9 mouse cellular contexts compared by ENCODE assay signal in the genomic region with DNA sequence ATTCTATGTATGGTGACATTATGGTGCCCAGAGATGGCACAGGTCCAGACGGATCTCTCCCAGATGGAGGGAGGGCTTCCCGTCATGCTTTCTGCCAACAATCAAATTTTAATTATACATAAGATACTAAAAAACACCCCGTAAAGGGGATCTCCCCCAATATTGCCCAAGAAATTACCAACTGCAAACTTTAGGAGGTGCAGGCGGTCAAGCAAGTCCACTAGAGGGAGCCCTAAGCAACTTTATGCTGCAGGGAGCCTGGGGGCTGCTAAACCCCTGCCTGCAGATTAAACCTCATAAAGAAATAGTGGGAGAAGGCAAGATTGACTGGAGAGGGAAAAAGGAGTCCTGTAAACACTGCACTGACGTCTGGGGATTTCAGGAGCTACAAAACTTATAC. TPM values are rescaled to one million over a fixed set of nuclear protein-coding genes. Genes with fewer than 3 reads are reported as not detected.
DNase-seq lines count a peak whose midpoint lies in the region; ATAC-seq and TF ChIP-seq lines count a peak whose summit lies in the region.
"Had no signal": no experiment of that assay in that cellular context is flagged by ENCODE, and none has a peak within 500 bp of the region (broad histone marks: within the 10 kb centered on the region; RNA-seq: fewer than 3 reads in every experiment).

No protein-coding gene starts in this region.

- no peak for TF ChIP-seq EP300 in stomach, postnatal 0 days (optimal IDR thresholded peaks at IDR 0.05)

- H3K79me2 ChIP-seq in liver, adult 2 months (ENCODE audit: control insufficient read depth, insufficient read depth, low read length), result no peaks in the 10 kb centered on the region

- no peak overlapping the region for H3K4me3 ChIP-seq in cerebellum, adult 2 months (replicated peaks; ENCODE audit: insufficient read depth, low read depth, low read length)
- no peak overlapping the region for H3K4me3 ChIP-seq in liver, adult 2 months (ENCODE audit: insufficient read depth, low read depth, low read length)
- no peak overlapping the region for H3K4me3 ChIP-seq in liver, embryonic 12.5 days
- H3K4me3 ChIP-seq in bone marrow macrophage, adult 2 months (ENCODE audit: insufficient read depth, low read length), result no peak overlapping the region
- no peak overlapping the region for H3K4me3 ChIP-seq in stomach, postnatal 0 days (ENCODE audit: low read depth, low read length)
- H3K4me3 ChIP-seq: myocyte had no signal

- no peak for TF ChIP-seq POLR2A in cerebellum, adult 2 months (IDR thresholded peaks at IDR 0.05; ENCODE audit: borderline replicate concordance, insufficient read depth, low read length)
- TF ChIP-seq POLR2A in liver, adult 2 months (IDR thresholded peaks at IDR 0.05; ENCODE audit: extremely low read depth, insufficient read depth, low read length), result no peak
- TF ChIP-seq POLR2A in bone marrow macrophage, adult 2 months (IDR thresholded peaks at IDR 0.05; ENCODE audit: borderline replicate concordance, low read depth, low read length), result no peak

- no peaks in the 10 kb centered on the region for H3K36me3 ChIP-seq in liver, adult 2 months (ENCODE audit: control insufficient read depth, insufficient read depth, low read length)
- H3K36me3 ChIP-seq in liver, embryonic 12.5 days, result no peaks in the 10 kb centered on the region
- no peaks in the 10 kb centered on the region for H3K36me3 ChIP-seq in stomach, postnatal 0 days (ENCODE audit: control insufficient read depth, insufficient read depth, low read length)

- no peaks in the 10 kb centered on the region for H3K4me1 ChIP-seq in cerebellum, adult 2 months (ENCODE audit: control insufficient read depth, insufficient read depth, low read length)
- no peaks in the 10 kb centered on the region for H3K4me1 ChIP-seq in liver, adult 2 months (ENCODE audit: control insufficient read depth, insufficient read depth, low read length)
- peaks cover 10% of the 10 kb centered on the region for H3K4me1 ChIP-seq in liver, embryonic 12.5 days
- peaks cover 21% of the 10 kb centered on the region for H3K4me1 ChIP-seq in bone marrow macrophage, adult 2 months (ENCODE audit: control insufficient read depth, insufficient read depth, low read length)
- H3K4me1 ChIP-seq in stomach, postnatal 0 days (replicated peaks; ENCODE audit: control insufficient read depth, insufficient read depth), result no peaks in the 10 kb centered on the region

- TF ChIP-seq CTCF in cerebellum, adult 2 months (IDR thresholded peaks at IDR 0.05; ENCODE audit: borderline replicate concordance, insufficient read depth, low read depth, low read length), result peak; percentile 71
- TF ChIP-seq CTCF in liver, adult 2 months (IDR thresholded peaks at IDR 0.05; ENCODE audit: low read depth, low read length), result peak; percentile 77
- peak; percentile 95 for TF ChIP-seq CTCF in bone marrow macrophage, adult 2 months (IDR thresholded peaks at IDR 0.05; ENCODE audit: low read depth, low read length)
- peak; percentile 86 for TF ChIP-seq CTCF in stomach, postnatal 0 days (IDR thresholded peaks at IDR 0.05; ENCODE audit: low read depth)

- no peak overlapping the region for H3K9ac ChIP-seq in liver, adult 2 months (ENCODE audit: low read depth, low read length)
- H3K9ac ChIP-seq in liver, embryonic 12.5 days, result no peak overlapping the region
- no peak overlapping the region for H3K9ac ChIP-seq in stomach, postnatal 0 days (ENCODE audit: low read length)

- DNase-seq in cerebellum, adult 2 months, result peak; percentile 44 to 47
- DNase-seq in cerebellum, adult 11-12 months, result no peak
- DNase-seq in liver, adult 2 months (ENCODE audit: extremely low read depth, low read depth, low spot score), result peak; percentile 17
- DNase-seq in forelimb bud, embryonic 11.5 days (ENCODE audit: low read depth, low spot score), result peak; percentile 74
- DNase-seq in lung, postnatal 10 days, result peak; percentile 72
- peak; percentile 53 for DNase-seq in stomach, postnatal 0 days (ENCODE audit: low spot score)

- no peak overlapping the region for H3K4me2 ChIP-seq in liver, embryonic 12.5 days
- H3K4me2 ChIP-seq in stomach, postnatal 0 days (replicated peaks; ENCODE audit: low read depth), result no peak overlapping the region

- WGBS in cerebellum, adult 2 months, result 4% methylated on average over 5 of the region's 5 CpGs
- 10% methylated on average over 5 of the region's 5 CpGs for WGBS in liver, adult 2 months
- 7% methylated on average over 5 of the region's 5 CpGs for WGBS in liver, embryonic 12.5 days (ENCODE audit: insufficient replicate concordance)
- WGBS in stomach, postnatal 0 days, result 10% methylated on average over 5 of the region's 5 CpGs

- no peak overlapping the region for H3K27ac ChIP-seq in cerebellum, adult 2 months (ENCODE audit: insufficient read depth, low read length)
- no peak overlapping the region for H3K27ac ChIP-seq in liver, adult 2 months (replicated peaks; ENCODE audit: insufficient read depth, low read depth, low read length)
- no peak overlapping the region for H3K27ac ChIP-seq in liver, embryonic 12.5 days
- H3K27ac ChIP-seq in bone marrow macrophage, adult 2 months (ENCODE audit: insufficient read depth, low read depth, low read length), result no peak overlapping the region
- no peak overlapping the region for H3K27ac ChIP-seq in stomach, postnatal 0 days (replicated peaks)

- H3K9me3 ChIP-seq in liver, embryonic 12.5 days (replicated peaks), result no peaks in the 10 kb centered on the region
- no peaks in the 10 kb centered on the region for H3K9me3 ChIP-seq in stomach, postnatal 0 days (ENCODE audit: control insufficient read depth, low read length)

- H3K27me3 ChIP-seq in cerebellum, adult 2 months (ENCODE audit: control insufficient read depth, insufficient read depth, low read length), result no peaks in the 10 kb centered on the region
- no peaks in the 10 kb centered on the region for H3K27me3 ChIP-seq in liver, adult 2 months (ENCODE audit: control insufficient read depth, insufficient read depth, low read length)
- peaks cover 13% of the 10 kb centered on the region for H3K27me3 ChIP-seq in liver, embryonic 12.5 days (replicated peaks)
- no peaks in the 10 kb centered on the region for H3K27me3 ChIP-seq in stomach, postnatal 0 days (ENCODE audit: control insufficient read depth, insufficient read depth, low read length)

- no peak for ATAC-seq in liver, embryonic 12.5 days
- ATAC-seq in stomach, postnatal 0 days (ENCODE audit: low FRiP score, low TSS enrichment), result no peak

RNA-seq across cellular contexts. Expression of gene Ccdc153, which starts 1.0 kb away (rescaled TPM):
- 3.7 and 7.0 TPM in 2 replicates for polyA plus RNA-seq in cerebellum, adult 2 months (2012; rRNA removed)
- total RNA-seq in liver, adult 2 months (2014; rRNA removed), result not detected in 2 replicates
- not detected in 2 replicates for polyA plus RNA-seq in liver, adult 2 months (2012; rRNA removed)
- polyA plus RNA-seq in liver, embryonic 12.5 days (2016; fragmentation: Nextera tagmentation; extraction: Ambion mirVana), result not detected in 2 replicates
- not detected in 2 replicates for polyA plus RNA-seq in bone marrow macrophage, adult 2 months (2012; ENCODE audit: insufficient read depth, insufficient read length, missing spikeins)
- polyA plus RNA-seq in stomach, postnatal 0 days (2015; fragmentation: Nextera tagmentation; extraction: Ambion mirVana), result not detected in 2 replicates
- polyA plus RNA-seq: myocyte had no signal

RNA-seq across cellular contexts. Expression of gene Cbl, which starts 5.6 kb away (rescaled TPM):
- 14.5 and 15.3 TPM in 2 replicates for polyA plus RNA-seq in cerebellum, adult 2 months (2012; rRNA removed)
- 2.8 and 4.3 TPM in 2 replicates for total RNA-seq in liver, adult 2 months (2014; rRNA removed)
- 1.8 and 2.4 TPM in 2 replicates for polyA plus RNA-seq in liver, adult 2 months (2012; rRNA removed)
- 9.5 and 10.0 TPM in 2 replicates for polyA plus RNA-seq in liver, embryonic 12.5 days (2016; fragmentation: Nextera tagmentation; extraction: Ambion mirVana)
- polyA plus RNA-seq in bone marrow macrophage, adult 2 months (2012; ENCODE audit: insufficient read depth, insufficient read length, missing spikeins), result 143 and 171 TPM in 2 replicates
- 4.9 and 5.7 TPM in 2 replicates for polyA plus RNA-seq in stomach, postnatal 0 days (2015; fragmentation: Nextera tagmentation; extraction: Ambion mirVana)

RNA-seq across cellular contexts. Expression of gene Pdzd3, which starts 11.8 kb away (rescaled TPM):
- 0.08 and 0.19 TPM in 2 replicates for polyA plus RNA-seq in cerebellum, adult 2 months (2012; rRNA removed)
- total RNA-seq in liver, adult 2 months (2014; rRNA removed), result not detected in 2 replicates
- polyA plus RNA-seq in liver, adult 2 months (2012; rRNA removed), result not detected in 2 replicates
- 0.15 and 0.17 TPM in 2 replicates for polyA plus RNA-seq in liver, embryonic 12.5 days (2016; fragmentation: Nextera tagmentation; extraction: Ambion mirVana)
- not detected in 2 replicates for polyA plus RNA-seq in bone marrow macrophage, adult 2 months (2012; ENCODE audit: insufficient read depth, insufficient read length, missing spikeins)
- polyA plus RNA-seq in stomach, postnatal 0 days (2015; fragmentation: Nextera tagmentation; extraction: Ambion mirVana), result 0.08 and 0.13 TPM in 2 replicates

RNA-seq across cellular contexts. Expression of gene Nlrx1, which starts 29.0 kb away (rescaled TPM):
- polyA plus RNA-seq in cerebellum, adult 2 months (2012; rRNA removed), result 7.9 and 9.9 TPM in 2 replicates
- 3.5 and 5.6 TPM in 2 replicates for total RNA-seq in liver, adult 2 months (2014; rRNA removed)
- 8.6 and 10.0 TPM in 2 replicates for polyA plus RNA-seq in liver, adult 2 months (2012; rRNA removed)
- polyA plus RNA-seq in liver, embryonic 12.5 days (2016; fragmentation: Nextera tagmentation; extraction: Ambion mirVana), result 3.6 and 4.0 TPM in 2 replicates
- polyA plus RNA-seq in bone marrow macrophage, adult 2 months (2012; ENCODE audit: insufficient read depth, insufficient read length, missing spikeins), result 6.6 and 7.1 TPM in 2 replicates
- 9.2 and 10.7 TPM in 2 replicates for polyA plus RNA-seq in stomach, postnatal 0 days (2015; fragmentation: Nextera tagmentation; extraction: Ambion mirVana)

RNA-seq across cellular contexts. Expression of gene Abcg4, which starts 49.0 kb away (rescaled TPM):
- polyA plus RNA-seq in cerebellum, adult 2 months (2012; rRNA removed), result 105 and 120 TPM in 2 replicates
- not detected in 2 replicates for total RNA-seq in liver, adult 2 months (2014; rRNA removed)
- 0.11 TPM in 1 of 2 replicates, not detected in the other for polyA plus RNA-seq in liver, adult 2 months (2012; rRNA removed)
- polyA plus RNA-seq in liver, embryonic 12.5 days (2016; fragmentation: Nextera tagmentation; extraction: Ambion mirVana), result 20.1 and 21.7 TPM in 2 replicates
- not detected in 2 replicates for polyA plus RNA-seq in bone marrow macrophage, adult 2 months (2012; ENCODE audit: insufficient read depth, insufficient read length, missing spikeins)
- polyA plus RNA-seq in stomach, postnatal 0 days (2015; fragmentation: Nextera tagmentation; extraction: Ambion mirVana), result 1.4 TPM in 2 replicates
